Mouse (Mus musculus): Measurements from ENCODE around the gene Cyfip1.
"Not testable (repeated sequence)": the region's sequence is repeated elsewhere in the genome, so short reads cannot be mapped to it uniquely, and the experiment has no call there.

Gene Cyfip1

GRCm38 (mm10) chr7:55865044-55865443 is 23.5 kb downstream of the Cyfip1 start:
- CTCF ChIA-PET, result interaction anchor here (0.6 kb wide), 1 partner anchor 157 kb away, joined by 6 read pairs; no protein-coding TSS in a partner anchor

DNA sequence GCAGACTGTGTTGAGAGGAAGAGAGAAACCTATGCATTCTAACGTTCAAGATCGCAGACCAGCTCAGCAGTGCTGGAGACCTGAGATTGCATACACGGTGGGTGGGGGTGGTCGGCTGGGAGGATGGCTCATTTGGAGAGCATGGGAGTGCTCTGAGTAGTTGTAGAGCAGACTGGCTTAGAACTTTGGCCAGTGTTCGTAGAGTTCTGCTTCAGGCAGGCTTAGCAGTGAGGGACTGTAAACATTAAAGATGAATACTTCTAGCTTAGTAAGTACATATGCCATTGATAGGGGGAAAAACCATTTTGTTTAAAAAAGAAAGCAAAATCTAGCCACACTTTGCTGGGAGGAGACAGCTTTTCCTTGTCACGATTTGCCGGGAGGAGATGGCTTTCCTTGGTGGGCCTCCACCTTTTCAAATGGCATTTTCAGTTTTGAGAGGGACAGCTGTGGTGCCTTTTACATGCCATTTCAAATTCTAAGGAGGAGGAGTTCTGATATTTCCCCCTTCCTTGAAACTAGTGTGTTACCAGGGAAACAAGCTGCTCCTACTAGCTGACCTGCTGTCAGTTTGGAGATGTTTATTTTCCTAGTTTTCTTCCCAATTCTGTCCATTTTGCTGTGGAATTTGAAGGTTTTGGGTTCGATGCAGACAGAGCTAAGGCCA is 24.3 kb downstream of the Cyfip1 start:
- CTCF ChIA-PET, result interaction anchor here (0.6 kb wide), 1 partner anchor 156 kb away, joined by 6 read pairs; no protein-coding TSS in a partner anchor

DNA sequence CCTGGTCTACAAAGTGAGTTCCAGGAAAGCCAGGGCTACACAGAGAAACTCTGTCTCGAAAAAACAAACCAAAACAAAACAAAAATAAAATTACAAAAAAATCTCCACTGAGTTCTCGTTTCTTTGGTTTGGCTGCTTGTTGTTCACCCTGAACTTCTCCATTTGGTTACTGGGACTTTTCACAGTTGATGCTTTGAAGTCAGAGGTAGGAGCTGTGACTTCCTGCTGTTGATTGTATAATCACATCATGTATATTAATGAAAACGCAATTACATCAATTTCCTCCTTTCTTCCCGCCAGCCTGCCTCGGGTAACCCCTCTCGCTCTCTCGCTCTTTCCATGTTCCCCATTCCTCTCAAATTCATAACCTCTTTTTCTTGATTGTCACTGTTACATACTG is 26.7 kb downstream of the Cyfip1 start:
- CTCF ChIA-PET, result no interaction called here

GRCm38 (mm10) chr7:55869220-55869619 is 27.7 kb downstream of the Cyfip1 start:
- CTCF ChIA-PET, result interaction anchor here (1.0 kb wide), 1 partner anchor 12 kb away, joined by 3 read pairs; no protein-coding TSS in a partner anchor

DNA sequence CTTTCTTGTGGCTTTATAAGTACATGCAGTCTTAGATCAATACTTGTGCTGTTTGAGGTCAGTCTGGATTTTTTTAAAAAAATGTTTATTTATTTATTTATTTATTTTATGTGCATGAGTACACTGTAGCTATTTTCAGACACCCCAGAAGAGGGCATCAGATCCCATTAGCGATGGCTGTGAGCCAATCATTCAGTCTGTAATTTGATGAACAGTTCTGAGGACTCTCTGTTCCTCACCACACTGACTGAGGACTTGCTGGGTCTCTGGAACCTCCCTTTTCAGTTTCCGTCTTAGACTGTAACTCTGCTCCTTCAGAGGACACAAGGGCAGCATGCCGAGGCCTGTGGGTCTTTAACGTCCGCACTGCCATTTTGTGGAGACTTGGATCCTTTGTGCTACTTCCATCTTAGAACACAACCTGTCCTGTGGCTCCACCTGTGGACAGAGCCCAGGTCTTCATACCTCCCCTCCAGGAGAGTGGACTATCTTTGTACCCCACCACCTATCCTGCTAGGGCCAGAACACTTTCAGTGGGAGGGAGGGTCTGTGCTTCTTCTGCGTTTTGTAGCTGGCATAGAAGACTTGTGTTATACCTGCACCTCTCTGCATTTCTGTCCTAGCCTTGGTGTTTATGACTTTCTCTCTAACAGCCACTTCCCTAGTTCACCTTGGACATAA is 28.9 kb downstream of the Cyfip1 start:
- CTCF ChIA-PET, result no interaction called here

- CTCF ChIA-PET, result no interaction called here
These were observed 29.9 kb downstream of the Cyfip1 start for GRCm38 (mm10) chr7:55871476-55871875.

GRCm38 (mm10) chr7:55874703-55875102 is 33.2 kb downstream of the Cyfip1 start:
- CTCF ChIA-PET, result interaction anchor here (0.6 kb wide), 1 partner anchor 31 kb away, joined by 5 read pairs; no protein-coding TSS in a partner anchor

GRCm38 (mm10) chr7:55877721-55878120 is 36.2 kb downstream of the Cyfip1 start:
- CTCF ChIA-PET, result no interaction called here

- CTCF ChIA-PET, result no interaction called here
These were observed 39.3 kb downstream of the Cyfip1 start for GRCm38 (mm10) chr7:55880882-55881281.

- CTCF ChIA-PET, result no interaction called here
These were observed 47.1 kb downstream of the Cyfip1 start for GRCm38 (mm10) chr7:55888603-55889002.

- CTCF ChIA-PET, result no interaction called here
These were observed 48.5 kb downstream of the Cyfip1 start for GRCm38 (mm10) chr7:55889996-55890395.

DNA sequence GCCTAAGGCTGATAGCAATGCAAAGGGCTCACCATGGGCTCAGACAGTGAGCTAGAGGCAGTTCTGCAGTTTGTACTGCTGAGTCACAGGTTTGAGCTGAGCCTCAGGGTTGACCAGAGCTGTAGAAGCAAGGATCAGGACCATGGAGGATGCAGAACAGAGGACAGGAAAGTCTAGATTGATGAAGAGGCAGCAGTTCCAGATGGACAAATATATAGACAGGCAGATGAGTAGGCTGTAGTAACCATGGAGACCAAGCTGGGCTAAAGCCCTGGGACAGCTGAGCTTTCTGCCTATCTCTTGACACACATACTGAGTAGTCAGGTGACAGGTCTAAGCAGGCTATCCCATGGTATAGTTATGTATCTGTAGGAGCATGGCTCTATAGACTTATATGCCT is 49.2 kb downstream of the Cyfip1 start:
- CTCF ChIA-PET, result no interaction called here

DNA sequence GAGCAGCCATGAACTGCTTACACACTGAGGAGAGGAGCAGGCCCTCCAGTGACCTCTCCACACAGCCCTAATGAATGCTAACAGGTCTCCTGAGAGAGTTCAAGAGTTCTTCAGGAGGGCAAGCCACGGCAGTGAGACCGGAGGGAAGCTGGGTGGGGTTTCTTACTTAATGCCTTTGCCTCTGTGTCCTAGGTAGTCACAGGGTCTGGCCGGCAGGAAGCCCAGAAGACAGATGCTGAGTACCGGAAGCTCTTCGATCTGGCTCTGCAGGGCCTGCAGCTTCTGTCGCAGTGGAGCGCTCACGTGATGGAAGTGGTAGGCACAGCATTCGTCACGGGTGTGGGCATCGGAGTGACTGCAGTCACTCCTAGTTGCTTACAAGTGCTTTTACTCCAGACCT is 50.3 kb downstream of the Cyfip1 start:
- CTCF ChIA-PET, result interaction anchor here (0.9 kb wide), 1 partner anchor 70 kb away, joined by 3 read pairs; the partner anchor contains the start of gene Nipa2

DNA sequence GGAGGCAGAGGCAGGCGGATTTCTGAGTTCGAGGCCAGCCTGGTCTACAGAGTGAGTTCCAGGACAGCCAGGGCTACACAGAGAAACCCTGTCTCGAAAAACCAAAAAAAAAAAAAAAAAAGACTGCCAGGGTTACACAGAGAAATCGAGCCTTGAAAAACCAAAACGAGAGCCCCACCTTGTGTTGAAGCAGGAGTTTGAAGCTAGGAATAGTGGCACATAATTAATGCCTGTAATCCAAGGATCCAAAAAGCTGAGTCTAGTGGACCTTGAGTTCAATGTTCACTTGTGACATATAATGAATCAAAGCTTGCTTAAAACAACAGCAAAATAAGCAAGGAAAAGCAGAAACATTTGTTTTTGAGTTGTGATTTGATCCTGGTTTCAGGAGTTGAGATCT is 62.2 kb downstream of the Cyfip1 start:
- CTCF ChIA-PET, result no interaction called here

GRCm38 (mm10) chr7:55905449-55905848 is 63.9 kb downstream of the Cyfip1 start:
- CTCF ChIA-PET, result no interaction called here

DNA sequence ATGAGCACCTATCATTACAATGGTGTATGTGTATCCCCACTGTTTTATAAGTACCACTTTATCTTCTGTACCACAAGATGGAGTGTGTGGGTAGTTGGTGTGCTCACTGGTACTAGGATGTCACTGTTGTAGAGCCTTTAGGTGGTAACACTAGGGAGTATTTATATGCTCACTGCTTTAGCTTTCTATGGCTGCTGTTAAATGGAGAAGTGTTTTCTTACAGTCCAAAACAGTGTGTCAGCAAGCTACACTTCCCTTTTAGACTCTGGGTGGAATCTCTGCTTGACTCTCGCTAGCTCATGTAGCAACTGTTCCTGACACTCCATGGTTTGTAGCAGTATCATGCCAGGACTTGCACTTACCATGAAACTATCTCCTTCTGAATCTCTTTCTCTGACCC is 68.0 kb downstream of the Cyfip1 start:
- CTCF ChIA-PET, result no interaction called here

DNA sequence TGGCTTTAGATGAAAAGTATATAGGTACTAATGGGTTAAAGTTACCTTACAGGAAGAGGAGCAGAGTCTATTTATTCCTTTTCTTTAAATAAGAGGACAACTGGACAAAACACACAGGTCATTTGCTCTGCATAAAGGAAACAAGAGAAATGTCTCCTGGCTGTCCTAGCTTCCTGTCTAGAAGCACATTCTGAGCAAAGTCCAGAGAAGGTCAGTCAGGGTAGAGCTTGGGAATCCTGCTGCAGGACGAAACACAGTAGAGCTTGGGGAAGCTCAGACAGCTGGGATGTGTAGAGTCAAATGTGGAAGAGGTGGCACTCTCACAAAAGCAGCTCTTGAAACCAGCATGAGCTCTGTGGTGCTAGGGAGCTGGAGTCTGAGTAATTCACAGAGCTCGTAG is 68.8 kb downstream of the Cyfip1 start:
- CTCF ChIA-PET, result no interaction called here

DNA sequence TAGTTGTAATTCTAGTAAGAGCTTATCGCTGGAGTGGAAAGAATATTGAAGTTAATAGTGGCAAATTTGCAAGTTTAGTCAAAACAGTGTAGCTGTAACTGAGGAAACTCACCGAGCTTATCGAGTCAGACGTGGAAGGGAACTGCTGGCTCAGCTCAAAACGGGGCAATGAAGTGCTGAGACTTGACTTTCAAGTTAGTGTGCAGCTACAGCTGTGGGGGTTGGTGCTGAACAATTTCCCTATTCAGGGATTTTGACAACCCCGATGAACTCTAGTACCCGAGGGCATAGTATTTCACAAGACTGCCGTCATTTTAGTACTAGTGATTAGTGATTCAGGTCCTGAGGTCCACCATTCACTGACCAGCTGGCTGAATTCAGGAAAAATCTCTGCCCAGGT is 69.8 kb downstream of the Cyfip1 start:
- CTCF ChIA-PET, result no interaction called here

- CTCF ChIA-PET, result no interaction called here
These were observed 70.6 kb downstream of the Cyfip1 start for GRCm38 (mm10) chr7:55912118-55912517.

GRCm38 (mm10) chr7:55918365-55918764 is 76.8 kb downstream of the Cyfip1 start:
- CTCF ChIA-PET, result not testable (repeated sequence)

DNA sequence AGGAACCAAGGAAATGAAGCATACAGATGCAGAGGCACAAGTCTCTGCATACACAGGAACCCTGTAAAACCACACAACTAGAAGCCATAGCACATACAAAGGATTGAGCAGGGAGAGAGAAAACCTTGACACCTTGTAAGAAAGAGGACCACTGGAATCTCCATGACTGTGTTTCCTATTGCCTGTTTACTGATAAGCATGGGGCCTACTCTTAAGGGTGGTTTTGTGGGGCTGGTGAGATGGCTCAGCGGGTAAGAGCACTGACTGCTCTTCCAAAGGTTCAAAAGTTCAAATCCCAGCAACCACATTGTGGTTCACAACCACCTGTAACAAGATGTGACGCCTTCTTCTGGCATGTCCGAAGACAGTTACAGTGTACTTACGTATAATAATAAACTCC is 85.7 kb downstream of the Cyfip1 start:
- CTCF ChIA-PET, result no interaction called here

DNA sequence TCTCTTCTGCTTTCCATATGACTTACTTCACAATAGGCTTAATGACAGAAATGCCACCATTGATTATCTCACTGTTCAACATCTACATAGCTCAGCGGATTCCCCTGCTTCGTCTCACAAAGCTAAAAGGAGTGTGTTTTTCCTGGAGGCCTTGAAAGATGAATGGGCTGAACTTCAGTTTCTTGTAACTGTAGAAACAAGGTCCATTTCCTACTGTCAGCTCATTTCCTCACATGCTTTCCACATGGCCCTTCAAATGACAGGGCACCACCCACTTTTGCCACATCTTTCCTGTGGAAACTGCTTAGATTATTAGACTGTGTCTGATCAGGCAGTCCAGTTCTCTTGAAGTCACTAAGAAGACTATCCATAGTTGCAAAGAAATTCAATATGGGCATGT is 87.1 kb downstream of the Cyfip1 start:
- CTCF ChIA-PET, result no interaction called here

GRCm38 (mm10) chr7:55935025-55935424 is 93.5 kb downstream of the Cyfip1 start:
- CTCF ChIA-PET, result no interaction called here

- CTCF ChIA-PET, result no interaction called here
These were observed 96.8 kb downstream of the Cyfip1 start for GRCm38 (mm10) chr7:55938341-55938740.
